Mouse (Mus musculus): ENCODE data around the gene Gbp5.

The Gbp5 gene

GRCm38 (mm10) chr3:142493536-142494061, at the start of gene Gbp5:
TSS of gene Gbp5 (plus strand) at chr3:142493978.
- DNase-seq (ENCODE audit: low spot score in 2 of 2) = peak in 1 of 2 experiments; percentile 35

- no peak for DNase-seq (ENCODE audit: low spot score in 2 of 2)
Measured at GRCm38 (mm10) chr3:142454198-142454597, 39.6 kb upstream of the Gbp5 start.

GRCm38 (mm10) chr3:142459241-142459640, 34.5 kb upstream of the Gbp5 start:
- no peak for DNase-seq (ENCODE audit: low spot score in 2 of 2)

DNA sequence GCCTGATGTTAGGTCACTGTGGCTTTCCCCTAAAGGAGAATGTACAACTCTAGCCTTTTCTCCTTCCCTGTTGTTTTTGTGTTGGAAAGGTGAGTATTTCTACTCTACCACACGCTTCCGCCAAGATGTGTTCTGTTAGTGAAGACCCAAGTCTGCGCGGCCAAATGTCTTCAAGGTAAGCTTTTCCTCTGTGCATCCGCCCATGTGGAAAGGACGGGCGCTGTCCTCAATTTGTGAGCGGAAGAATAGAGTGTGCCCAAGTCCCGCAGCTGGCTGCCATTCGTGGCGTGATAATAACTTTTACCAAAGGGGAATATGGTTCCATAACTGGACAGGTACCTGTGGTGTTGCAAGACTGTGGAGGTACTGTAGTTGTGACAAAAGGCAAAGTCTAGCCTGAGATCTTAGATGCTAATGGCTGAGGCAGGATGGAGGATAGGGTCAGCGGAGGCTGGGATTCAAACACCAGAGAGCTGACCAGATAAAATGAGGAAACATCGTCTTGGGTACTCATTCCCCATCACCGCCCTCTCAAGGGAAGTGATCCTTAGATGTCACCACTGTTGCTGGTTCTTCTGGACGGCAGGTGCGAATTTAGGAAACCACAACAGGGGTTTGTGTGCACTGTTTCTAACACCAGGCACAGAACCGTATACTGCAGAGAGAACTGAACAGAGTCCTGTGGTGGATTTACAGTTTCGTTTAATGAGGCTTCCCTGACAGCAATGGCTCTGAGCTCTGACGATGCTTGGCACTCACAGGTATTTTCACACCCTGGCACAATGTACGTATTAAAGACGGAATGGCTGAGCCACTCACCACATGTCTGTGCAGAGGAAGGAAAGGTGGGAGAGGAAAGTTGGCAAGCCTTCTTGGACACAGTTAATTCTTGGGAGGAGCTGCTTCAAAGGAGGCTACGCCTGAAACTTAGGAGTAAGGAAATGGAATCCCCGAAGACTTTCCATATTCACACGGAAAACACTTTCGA, 30.7 kb upstream of the Gbp5 start:
- no peak for DNase-seq (ENCODE audit: low spot score in 2 of 2)

DNA sequence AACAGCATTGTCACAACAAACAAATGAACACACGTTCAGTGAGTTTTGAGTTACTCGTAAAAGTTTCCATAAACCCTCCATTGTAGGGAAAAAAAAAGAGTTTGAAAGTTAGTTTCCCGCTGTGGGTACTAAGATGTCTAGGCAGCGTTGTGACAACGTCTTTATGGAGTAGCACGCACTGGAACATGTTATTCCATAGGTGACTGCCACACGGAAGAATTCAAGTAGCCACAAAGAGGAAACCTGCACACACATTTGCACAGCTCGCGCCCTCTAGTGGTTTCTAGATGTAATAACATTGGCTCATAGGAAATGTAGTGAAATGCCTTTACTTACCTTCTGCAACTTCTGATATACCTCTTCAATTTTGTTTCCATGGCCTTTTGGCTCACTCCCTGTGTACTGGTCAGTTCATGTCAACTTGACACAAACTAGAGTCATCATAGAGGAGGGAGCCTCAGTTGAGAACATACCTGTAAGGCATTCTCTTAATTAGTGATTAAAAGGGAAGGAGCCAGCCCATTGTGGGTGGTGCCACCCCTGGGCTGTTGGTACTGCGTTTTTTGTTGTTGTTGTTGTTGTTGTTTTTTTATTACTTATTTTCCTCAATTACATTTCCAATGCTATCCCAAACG, 19.3 kb upstream of the Gbp5 start:
- DNase-seq (ENCODE audit: low spot score in 2 of 2) = no peak

GRCm38 (mm10) chr3:142475913-142476312, 17.9 kb upstream of the Gbp5 start:
- DNase-seq (ENCODE audit: low spot score in 2 of 2) = peak in 1 of 2 experiments; percentile 42

DNA sequence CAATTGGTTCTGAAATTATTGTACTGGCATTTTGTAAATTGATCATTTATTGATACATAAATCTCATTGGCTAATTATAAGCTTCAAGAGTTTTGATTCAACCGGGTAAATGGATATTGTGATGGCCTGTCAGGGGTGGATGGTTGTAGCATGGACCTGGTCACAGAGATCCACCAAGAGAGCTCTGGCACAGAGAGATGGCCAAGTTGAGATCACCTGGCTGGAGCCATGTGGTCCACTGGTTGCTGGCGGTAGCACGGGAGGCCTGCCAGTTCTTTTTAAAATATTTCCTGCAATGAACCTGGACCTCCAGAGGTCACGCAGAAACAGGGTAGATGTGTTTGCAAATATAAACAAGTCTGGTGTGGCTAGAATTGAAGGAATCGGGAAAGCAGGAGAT, 15.9 kb upstream of the Gbp5 start:
- DNase-seq (ENCODE audit: low spot score in 2 of 2) = no peak

DNA sequence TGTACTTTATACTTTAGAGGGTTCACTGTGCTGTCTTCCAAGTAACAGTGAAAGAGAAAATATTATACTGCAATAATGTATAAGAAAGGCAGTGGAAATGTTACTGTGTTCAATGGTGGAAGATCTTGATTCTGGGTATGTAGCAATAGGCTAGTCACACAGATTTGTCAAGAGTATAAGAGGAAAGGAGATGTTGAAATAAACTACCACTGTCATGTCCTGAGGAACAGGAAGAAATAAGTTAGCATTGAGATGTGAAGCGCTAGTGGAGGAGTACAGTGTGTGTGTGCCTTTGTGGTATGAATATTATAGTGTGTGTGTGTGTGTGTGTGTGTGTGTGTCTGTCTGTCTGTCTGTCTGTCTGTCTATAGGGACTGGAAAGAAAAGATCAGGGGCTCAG, 15.4 kb upstream of the Gbp5 start:
- DNase-seq (ENCODE audit: low spot score in 2 of 2) = no peak

GRCm38 (mm10) chr3:142490465-142490864, 3.3 kb upstream of the Gbp5 start:
- DNase-seq (ENCODE audit: low spot score in 2 of 2) = peak; percentile 25 to 62

GRCm38 (mm10) chr3:142495146-142495655, 1.4 kb downstream of the Gbp5 start:
- DNase-seq (ENCODE audit: low spot score in 2 of 2) = no peak

- no peak for DNase-seq (ENCODE audit: low spot score in 2 of 2)
Measured at GRCm38 (mm10) chr3:142496113-142497101, 2.6 kb downstream of the Gbp5 start.

GRCm38 (mm10) chr3:142497123-142497841, 3.5 kb downstream of the Gbp5 start:
- DNase-seq (ENCODE audit: low spot score in 2 of 2) = no peak

DNA sequence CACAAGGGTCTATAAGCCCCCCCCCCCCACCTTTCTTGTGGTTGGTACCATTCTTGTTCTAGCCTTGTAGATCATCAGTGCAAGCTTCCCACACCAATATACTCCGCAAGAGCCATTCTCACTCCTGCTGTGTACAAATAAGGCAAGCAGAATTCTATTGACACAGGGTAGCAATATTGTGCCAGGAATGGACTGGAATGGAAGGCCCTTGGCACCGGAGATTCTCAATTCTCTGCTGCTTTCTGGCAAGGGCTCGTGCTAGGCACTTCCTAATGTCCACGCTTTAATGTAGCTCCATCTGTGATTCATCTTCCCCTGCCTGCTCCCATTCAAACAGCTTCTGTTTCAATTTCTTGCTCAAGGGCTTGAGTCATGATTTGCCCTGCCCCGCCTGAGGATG, 5.2 kb downstream of the Gbp5 start:
- DNase-seq (ENCODE audit: low spot score in 2 of 2) = no peak

DNA sequence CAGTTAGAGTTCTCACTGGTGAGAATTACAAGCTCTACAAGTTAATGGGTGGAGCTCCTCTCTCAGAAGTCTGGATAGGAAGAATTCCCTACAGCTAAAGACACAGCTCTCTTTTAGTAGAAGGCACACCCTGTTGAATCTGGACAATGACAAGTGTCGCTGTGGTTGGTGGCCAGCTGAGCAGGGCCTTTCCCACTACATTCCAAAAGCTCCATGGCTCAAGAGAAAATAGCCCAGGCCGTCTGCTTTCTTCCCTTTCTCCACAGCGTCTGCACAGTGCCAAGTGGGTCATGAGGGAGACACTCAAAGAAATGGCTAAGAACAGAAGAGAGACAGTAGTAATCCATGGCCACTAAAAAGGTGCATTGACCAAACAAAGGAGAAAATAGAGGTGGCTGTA, 34.3 kb downstream of the Gbp5 start:
- no peak for DNase-seq (ENCODE audit: low spot score in 2 of 2)

GRCm38 (mm10) chr3:142529597-142529996, 35.8 kb downstream of the Gbp5 start:
- no peak for DNase-seq (ENCODE audit: low spot score in 2 of 2)

DNA sequence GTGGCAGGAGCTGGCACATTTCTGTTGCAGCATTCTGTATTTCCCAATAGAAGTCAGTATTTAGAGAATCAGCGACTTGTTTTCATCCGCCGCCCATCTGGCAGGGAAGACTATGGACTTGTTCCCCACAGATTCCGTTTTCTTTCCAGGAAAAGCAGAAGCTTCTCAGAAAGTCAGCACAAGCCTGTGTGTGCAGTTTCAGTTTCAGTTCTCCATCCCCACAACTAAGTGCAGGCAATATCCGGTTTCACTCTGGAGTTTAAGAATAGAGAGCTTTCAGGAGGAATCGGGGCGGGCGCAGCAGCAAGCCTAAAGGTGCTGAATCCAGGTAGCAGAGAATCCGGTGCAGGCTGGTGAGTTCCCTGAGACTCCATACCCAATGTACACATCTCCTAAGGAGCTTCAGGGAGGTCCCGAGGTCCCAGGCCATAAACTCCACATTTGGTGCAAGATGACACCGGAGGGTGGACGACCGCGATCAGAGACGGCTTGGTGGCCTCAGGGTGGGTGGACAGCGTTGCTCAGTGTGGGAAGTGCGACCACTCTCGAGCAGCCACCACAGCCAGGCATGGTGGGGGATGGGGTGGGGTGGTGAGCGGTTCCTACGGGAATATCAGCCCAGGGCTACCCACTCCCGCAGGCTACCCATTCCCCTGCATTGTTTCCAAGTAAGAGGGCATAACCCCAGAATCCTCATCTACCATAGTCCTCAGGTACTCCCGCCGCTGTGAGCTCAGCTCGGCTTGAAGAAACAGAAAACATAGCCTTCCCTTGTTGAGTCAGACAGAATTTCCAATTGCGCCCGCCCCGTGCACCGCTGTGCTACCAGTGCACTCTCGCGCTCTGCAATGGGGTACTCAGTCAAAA, 36.5 kb downstream of the Gbp5 start, which contains the start of gene Gbp7:
Gbp7 (plus strand) TSS at position 256 of the 867 bp plus-strand sequence.
- peak in 1 of 2 experiments; percentile 11 for DNase-seq (ENCODE audit: low spot score in 2 of 2)

DNA sequence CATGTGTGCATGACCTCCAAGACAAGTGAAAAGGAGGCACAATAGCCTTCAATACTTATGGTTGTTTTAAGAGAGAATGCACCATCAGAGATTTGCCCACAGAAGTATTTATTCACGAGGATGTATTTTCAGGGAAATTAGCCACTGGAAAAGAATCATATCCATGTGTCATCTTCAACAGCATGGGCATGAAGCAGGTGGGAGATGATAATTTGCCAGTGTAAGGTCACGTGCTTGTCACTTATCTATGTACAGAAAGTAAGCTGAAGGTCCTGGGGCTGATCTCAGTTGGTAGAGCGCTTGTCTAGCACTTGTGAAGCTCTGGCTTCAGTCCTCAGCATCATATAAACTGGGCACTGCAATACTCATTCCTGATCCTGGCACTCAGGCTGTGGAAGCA, 37.8 kb downstream of the Gbp5 start:
- no peak for DNase-seq (ENCODE audit: low spot score in 2 of 2)

GRCm38 (mm10) chr3:142533185-142533584, 39.4 kb downstream of the Gbp5 start:
- no peak for DNase-seq (ENCODE audit: low spot score in 2 of 2)

- DNase-seq (ENCODE audit: low spot score in 2 of 2) = no peak
Measured at GRCm38 (mm10) chr3:142535667-142536066, 41.9 kb downstream of the Gbp5 start.

Data from spleen, postnatal 14 days (tissue).